Mouse (Mus musculus) neutrophil, adult 5-6 weeks (primary cell): ENCODE measurements around the gene Rhbdl3. TPM values are rescaled to one million over a fixed set of nuclear protein-coding genes. Genes with fewer than 3 reads are reported as not detected.
"Not testable (repeated sequence)": the region's sequence is repeated elsewhere in the genome, so short reads cannot be mapped to it uniquely, and the experiment has no call there.

Source experiments
- ATAC-seq: fragments of 151-379, 151-347 bp; 2 replicates; pipeline ENCODE4 v1.8.0; 2017; ENCODE audit warnings: mild to moderate bottlenecking, moderate TSS enrichment; ENCODE audit not compliant: insufficient number of reproducible peaks, poor library complexity, low FRiP score, severe bottlenecking; ENCODE audit errors: extremely low read depth
- total RNA-seq: library from RNA; stranded (forward); fragments of 200-1000 nt; gene quantifications from 2 replicates; pipeline ENCODE4 v1.2.3, GENCODE M21; 2017

Gene Rhbdl3
- total RNA-seq, 1 experiment from 2014 or later, result not detected

DNA sequence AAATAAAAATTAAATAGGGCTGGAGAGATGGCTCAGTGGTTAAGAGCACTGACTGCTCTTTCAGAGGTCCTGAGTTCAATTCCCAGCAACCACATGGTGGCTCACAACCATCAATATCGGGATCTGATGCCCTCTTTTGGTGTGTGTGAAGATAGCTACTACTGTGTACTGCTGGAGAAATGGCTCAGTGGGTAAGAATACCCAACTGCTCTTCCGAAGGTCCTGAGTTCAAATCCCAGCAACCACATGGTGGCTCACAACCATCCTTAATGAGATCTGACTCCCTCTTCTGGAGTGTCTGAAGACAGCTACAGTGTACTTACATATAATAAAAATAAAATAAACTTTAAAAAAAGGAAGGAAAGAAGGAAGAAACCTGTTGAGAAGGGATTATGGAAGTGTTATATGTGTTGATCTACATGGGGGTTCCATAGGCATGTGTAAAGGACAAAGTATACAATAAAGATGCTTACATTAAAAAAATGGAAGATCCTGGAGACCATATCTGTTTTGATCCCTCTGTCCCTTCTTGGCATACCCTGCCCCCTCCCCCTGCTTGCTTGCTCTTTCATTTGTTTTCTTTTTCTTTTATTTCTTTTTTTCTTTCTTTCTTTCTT, 77.8 kb downstream of the Rhbdl3 start:
- ATAC-seq, result not testable (repeated sequence)

DNA sequence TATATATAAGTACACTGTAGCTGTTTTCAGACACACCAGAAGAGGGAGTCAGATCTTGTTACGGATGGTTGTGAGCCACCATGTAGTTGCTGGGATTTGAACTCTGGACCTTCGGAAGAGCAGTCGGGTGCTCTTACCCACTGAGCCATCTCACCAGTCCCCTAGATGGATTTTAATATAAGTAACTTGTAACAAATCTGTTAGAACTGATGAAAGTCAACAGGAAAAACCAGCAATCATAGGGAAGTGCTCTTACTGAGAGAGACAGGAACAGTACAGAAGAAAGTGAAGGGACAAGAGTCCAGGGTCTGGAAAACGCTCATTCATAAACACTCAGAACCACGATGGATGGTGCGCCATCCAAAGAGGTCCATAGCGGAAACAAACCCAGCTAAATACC, 78.5 kb downstream of the Rhbdl3 start:
- not testable (repeated sequence) for ATAC-seq

DNA sequence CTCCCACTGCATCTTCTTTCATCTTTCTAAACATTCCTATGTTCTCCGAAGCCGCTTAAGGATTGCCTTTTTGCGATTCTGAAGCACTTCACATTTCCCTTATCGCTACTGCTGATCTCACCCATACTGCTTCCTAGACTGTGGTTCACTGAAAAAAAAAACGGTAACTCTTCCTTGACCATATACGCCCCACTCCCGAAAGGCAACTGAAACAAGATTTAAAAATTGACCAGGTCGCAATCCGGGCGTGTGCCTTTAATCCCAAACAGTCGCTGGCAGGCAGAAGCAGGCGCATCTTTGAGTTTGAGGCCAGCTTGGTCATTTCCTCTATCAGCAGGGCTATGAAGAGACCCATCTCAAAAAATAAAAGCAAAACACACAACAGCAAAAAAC, 81.9 kb downstream of the Rhbdl3 start:
- no peak for ATAC-seq

DNA sequence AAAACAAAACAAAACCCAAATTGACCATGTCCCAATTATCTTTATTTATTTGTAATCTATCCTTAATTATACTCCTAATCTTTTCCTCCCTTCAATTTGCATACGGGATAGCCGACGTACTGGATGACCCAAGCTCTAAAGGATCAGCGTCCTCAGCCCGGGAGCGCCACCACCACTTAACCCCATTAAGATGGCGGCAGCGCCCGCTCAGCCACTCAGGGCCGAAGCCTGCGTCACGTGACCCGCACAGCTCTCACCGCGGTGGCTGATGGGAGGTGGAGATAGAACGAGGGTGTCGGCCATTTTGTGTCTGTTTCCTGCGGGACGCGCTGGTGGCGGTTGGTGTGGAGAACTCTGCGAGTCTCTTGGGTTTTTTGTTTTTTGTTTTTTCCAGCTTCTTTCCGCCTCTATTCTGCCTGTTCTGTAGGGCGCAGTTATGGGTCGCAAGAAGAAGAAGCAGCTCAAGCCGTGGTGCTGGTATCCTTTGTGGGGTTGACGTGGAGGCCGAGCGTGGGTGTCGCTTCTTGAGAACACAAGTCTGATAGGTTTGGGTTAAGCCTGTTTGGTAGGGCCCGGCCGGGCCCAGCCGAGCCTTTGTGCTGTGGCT, 82.4 kb downstream of the Rhbdl3 start, which contains the start of gene Zfp207:
TSS of gene Zfp207 (plus strand) at position 261 of the 607 bp plus-strand sequence.
- peak; percentile 97 for ATAC-seq

DNA sequence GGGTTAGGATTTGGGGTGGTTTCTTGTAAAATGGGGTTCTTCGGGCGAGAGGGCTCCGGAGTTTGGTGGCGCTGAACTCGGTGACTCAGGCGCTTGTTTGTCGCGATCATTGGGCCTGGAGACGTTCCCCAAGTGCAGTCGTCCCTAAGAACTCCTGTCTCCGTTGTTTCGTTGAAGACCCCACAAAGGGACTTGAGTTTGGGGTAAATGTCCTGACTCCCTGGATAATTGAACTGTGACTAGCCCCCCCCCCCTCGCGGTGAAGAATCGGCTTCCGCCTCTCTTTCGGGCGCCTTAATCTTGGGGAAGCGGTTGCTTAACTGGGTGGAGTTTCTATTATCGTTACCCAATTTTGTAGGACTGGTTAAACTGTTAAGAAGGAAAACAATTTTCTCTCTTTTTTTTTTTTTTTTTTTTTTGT, 82.9 kb downstream of the Rhbdl3 start:
- no peak for ATAC-seq

DNA sequence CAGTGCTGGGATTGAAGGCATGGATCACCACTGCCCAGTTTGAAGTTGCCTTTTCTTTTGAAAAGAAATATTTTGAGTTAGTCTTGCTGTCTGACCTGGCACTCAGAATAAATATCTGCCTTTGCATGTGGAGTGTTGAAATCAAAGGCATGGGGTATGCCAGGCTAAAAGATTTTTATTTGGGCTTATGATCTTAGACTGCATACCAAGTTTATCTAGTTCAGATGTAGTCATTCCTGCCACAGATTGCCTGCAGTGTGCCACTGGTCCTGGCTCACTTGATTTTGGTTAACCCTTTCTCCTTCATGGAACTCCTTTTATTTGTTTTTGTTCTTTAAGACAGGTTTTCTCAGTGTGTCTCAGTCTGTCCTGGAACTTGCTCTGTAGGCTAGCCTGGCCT, 83.7 kb downstream of the Rhbdl3 start:
- no peak for ATAC-seq

DNA sequence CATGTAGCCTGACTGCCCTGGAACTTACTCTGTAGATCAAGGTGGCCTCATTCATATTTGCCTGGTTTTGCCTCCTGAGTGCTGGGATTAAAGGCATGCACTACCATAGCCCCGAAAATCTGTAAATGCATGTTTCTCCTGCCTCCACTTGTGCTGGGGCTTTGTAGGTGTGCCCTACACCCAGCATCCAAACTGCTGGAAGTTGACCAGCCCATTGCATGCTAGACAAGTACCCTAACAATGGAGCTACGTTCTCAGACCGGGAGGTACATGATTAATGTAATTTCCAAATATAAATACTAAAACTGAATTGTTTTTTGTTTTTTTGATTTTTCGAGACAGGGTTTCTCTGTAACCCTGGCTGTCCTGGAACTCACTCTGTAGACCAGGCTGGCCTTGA, 84.3 kb downstream of the Rhbdl3 start:
- ATAC-seq, result no peak

DNA sequence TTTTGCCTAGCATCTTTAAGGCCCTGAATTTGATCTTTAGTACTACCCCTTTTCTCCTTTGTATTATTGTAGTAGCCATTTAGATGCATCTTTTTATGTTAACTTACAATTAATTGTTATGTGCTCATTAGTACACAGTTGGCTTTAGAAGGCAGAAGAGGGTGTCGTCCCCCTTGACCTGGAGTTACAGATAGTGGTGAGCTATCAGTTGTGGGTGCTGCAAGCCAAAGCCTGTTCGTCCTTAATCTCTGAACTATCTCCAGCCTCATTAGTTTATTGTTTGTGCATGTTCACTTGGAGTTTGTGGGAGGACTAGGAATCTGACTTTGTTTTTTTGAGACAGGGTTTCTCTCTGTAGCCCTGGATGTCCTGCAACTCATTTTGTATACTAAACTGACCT, 86.1 kb downstream of the Rhbdl3 start:
- ATAC-seq, result no peak

DNA sequence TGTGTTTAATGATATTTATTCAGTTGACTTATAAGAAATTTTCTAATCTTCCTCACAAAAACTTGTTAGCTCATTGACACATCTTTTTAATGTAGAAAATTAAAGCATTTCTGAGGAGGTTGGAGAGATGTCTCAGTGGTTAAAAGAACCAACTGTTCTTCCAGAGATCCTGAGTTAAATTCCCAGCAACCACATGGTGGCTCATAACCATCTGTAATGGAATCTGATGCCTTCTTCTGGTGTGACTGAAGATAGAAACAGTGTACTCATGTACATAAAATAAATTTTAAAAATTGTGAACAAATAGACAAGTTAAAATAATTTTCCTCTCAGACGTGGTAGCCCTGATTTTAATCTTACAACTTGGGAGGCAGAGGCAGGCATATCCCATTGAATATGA, 89.2 kb downstream of the Rhbdl3 start:
- no peak for ATAC-seq

DNA sequence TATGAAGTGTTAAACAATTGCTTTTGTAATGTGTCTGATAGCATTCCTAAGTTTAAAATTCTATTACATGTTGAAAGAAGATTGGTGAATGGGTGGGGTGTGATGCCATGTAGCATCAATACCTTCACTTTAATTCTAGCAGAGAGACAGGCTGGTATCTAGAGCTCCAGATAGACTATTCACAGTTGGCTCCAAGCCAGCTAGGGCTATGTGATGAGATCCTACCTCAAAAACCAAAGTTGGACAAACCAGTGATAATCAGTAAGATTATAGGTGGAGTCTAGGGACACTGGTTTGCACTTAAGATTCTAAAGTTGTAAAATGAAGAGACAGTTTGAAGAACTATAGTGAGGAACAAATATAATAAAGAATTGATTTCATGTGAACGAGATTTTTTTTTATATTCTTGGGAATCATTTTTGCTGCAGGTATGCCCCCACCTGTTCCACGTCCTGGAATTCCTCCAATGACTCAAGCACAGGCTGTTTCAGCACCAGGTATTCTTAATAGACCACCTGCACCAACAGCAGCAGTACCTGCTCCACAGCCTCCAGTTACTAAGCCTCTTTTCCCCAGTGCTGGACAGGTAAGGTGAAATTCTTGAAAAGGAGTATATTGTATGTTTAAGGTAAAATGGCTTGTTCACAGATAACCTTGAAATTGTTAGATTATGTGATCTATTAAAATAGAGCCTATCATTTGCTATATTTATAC, 90.9 kb downstream of the Rhbdl3 start:
- ATAC-seq, result no peak

DNA sequence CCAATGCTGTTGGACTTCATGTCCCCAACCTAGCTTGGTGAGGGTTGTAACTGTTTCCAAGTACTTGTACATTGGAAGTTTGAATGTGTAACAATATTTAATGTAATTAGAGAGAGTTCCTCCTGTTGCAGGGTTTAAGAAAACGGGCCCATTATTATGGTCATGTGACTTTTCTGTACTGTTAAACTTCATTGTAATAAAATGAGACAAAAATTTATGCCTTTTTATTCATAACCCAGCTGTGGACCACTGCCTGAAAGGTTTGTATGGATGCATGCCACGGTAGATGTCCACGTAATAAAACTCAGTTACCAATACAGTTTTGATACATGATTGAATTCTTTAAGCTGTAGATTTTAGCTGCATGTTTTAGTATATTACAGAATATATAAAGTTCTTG, 95.2 kb downstream of the Rhbdl3 start:
- no peak for ATAC-seq

DNA sequence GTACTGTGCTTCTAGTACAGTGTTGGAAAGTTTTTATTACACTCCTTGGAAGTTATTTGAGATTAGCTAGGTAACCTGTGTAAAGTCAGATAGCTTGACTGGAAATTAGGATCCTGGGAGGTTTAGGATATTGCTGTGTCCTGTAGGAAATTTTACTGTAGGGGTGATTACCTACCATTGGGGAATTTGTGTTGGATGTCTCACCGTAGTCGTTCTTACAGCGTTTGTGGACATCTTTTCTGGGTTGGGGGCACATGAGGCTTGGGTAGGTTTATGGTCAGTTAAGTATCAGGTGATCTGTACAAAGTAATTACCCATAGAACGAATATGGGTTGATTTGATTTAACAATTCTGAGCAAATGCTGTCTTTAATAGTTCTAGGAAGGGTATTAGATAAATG, 95.9 kb downstream of the Rhbdl3 start:
- ATAC-seq, result no peak

Other genes starting within 250 kb of the Rhbdl3 start
- gene Crlf3, start 219.9 kb upstream of the Rhbdl3 start, total RNA-seq, result 355 and 386 TPM in 2 replicates
- 3.8 and 4.3 TPM in 2 replicates for gene Atad5, start 211.5 kb upstream of the Rhbdl3 start, total RNA-seq
- 3.7 and 3.9 TPM in 2 replicates for gene Tefm, start 158.7 kb upstream of the Rhbdl3 start, total RNA-seq
- 1.0 and 1.6 TPM in 2 replicates for gene Adap2, start 146.8 kb upstream of the Rhbdl3 start, total RNA-seq
- 5.5 and 5.9 TPM in 2 replicates for gene Rnf135, start 117.1 kb upstream of the Rhbdl3 start, total RNA-seq
- gene Rhot1, start 91.9 kb upstream of the Rhbdl3 start, total RNA-seq, result 51.7 and 56.6 TPM in 2 replicates
- gene 5730455P16Rik, start 77.1 kb downstream of the Rhbdl3 start, total RNA-seq, result 7.5 and 9.7 TPM in 2 replicates
- gene Zfp207, start 82.4 kb downstream of the Rhbdl3 start, total RNA-seq, result 257 and 303 TPM in 2 replicates
- 41.6 and 44.7 TPM in 2 replicates for gene Psmd11, start 127.7 kb downstream of the Rhbdl3 start, total RNA-seq
- gene Cdk5r1, start 176.1 kb downstream of the Rhbdl3 start, total RNA-seq, result 4.3 and 5.8 TPM in 2 replicates